Mouse (Mus musculus) heart, embryonic 12.5 days (tissue): ENCODE measurements around the gene Slamf8. TPM values are rescaled to one million over a fixed set of nuclear protein-coding genes. Genes with fewer than 3 reads are reported as not detected.
A peak's percentile ranks its signal among the peaks of the same experiment; 100 is the strongest.

ENCODE experiments used
- ATAC-seq: fragments of 200-750 bp; cut with Nextera tagmentation; 2 replicates; pipeline ENCODE4 v1.8.0; 2017; ENCODE audit warnings: moderate TSS enrichment, moderate library complexity; ENCODE audit not compliant: insufficient number of reproducible peaks, low FRiP score
- H3K27ac ChIP-seq: fragments of 300-500 bp; sonication (generic); 2 replicates; pipeline ENCODE4 v1.5.1; 2016; ENCODE audit warnings: mild to moderate bottlenecking, moderate library complexity; ENCODE audit not compliant: poor library complexity, severe bottlenecking
- H3K27me3 ChIP-seq: fragments of 300-500 bp; sonication (generic); replicated peaks from 2 replicates; pipeline ENCODE4 v1.6.1; 2016; ENCODE audit warnings: mild to moderate bottlenecking, moderate library complexity
- H3K36me3 ChIP-seq: fragments of 300-500 bp; sonication (generic); 2 replicates; pipeline ENCODE4 v1.6.1; 2016; ENCODE audit warnings: mild to moderate bottlenecking, moderate library complexity
- H3K4me1 ChIP-seq: fragments of 300-500 bp; sonication (generic); replicated peaks from 2 replicates; pipeline ENCODE4 v1.6.1; 2016; ENCODE audit warnings: mild to moderate bottlenecking
- H3K4me2 ChIP-seq: fragments of 300-500 bp; sonication (generic); 2 replicates; pipeline ENCODE4 v1.6.1; 2016; ENCODE audit warnings: mild to moderate bottlenecking, moderate library complexity
- H3K4me3 ChIP-seq: fragments of 300-500 bp; sonication (generic); 2 replicates; pipeline ENCODE4 v1.5.1; 2016; ENCODE audit warnings: mild to moderate bottlenecking
- H3K9ac ChIP-seq: fragments of 300-500 bp; sonication (generic); 2 replicates; pipeline ENCODE4 v1.6.1; 2016; ENCODE audit warnings: mild to moderate bottlenecking, moderate library complexity
- H3K9me3 ChIP-seq: fragments of 300-500 bp; sonication (generic); replicated peaks from 2 replicates; pipeline ENCODE4 v1.6.1; 2016; ENCODE audit warnings: mild to moderate bottlenecking, moderate library complexity
- WGBS: fragments of 180-500 bp; shearing (Covaris S2); methylation state at CpG from one replicate; pipeline ENCODE4 v1.1.7; 2016; 5-methylcytosine and 5-hydroxymethylcytosine counted together
- polyA plus RNA-seq: library from polyadenylated mRNA; unstranded; fragments of >200 nt; fragmentation: Nextera tagmentation; extraction: Ambion mirVana; gene quantifications from 2 replicates; pipeline ENCODE4 v1.2.1, GENCODE M21; 2016

Slamf8 gene
- polyA plus RNA-seq, 1 experiment from 2014 or later = not detected

- H3K27ac ChIP-seq = no peak within 1 kb of the TSS
Observed at GRCm38 (mm10) chr1:172555638-172556037, 34.7 kb downstream of the Slamf8 start, which contains the start of gene Vsig8. Gene Vsig8, plus strand, starts transcription at chr1:172555938.

GRCm38 (mm10) chr1:172552623-172553022, 37.7 kb downstream of the Slamf8 start:
- WGBS = 41% methylated on average over 1 of the region's 1 CpGs
- Histone ChIP-seq H3K27me3 (peaks cover 26% of the 10 kb centered on the region), H3K4me2 (no peak overlapping the region), H3K9me3 (no peaks in the 10 kb centered on the region), H3K9ac (no peak overlapping the region), H3K27ac (no peak overlapping the region), H3K4me1 (peaks cover 35% of the 10 kb centered on the region), H3K36me3 (no peaks in the 10 kb centered on the region), H3K4me3 (no peak overlapping the region)
- ATAC-seq = no peak

More at GRCm38 (mm10) chr1:172555638-172556037, 34.7 kb downstream of the Slamf8 start, which contains the start of gene Vsig8:
- Histone ChIP-seq H3K9ac (no peak within 1 kb of the TSS), H3K4me2 (no peak within 1 kb of the TSS), H3K4me3 (no peak within 1 kb of the TSS), H3K9me3 (no peaks in the 10 kb centered on the region), H3K36me3 (no peaks in the 10 kb centered on the region), H3K4me1 (peaks cover 21% of the 10 kb centered on the region), H3K27me3 (peaks cover 46% of the 10 kb centered on the region)
- 68% methylated on average over 11 of the region's 11 CpGs for WGBS
- no peak for ATAC-seq

GRCm38 (mm10) chr1:172551009-172551408, 39.4 kb downstream of the Slamf8 start:
- Histone ChIP-seq H3K4me3 (peak overlapping the region; percentile 51), H3K27ac (no peak overlapping the region), H3K4me1 (peaks cover 35% of the 10 kb centered on the region), H3K27me3 (peaks cover 13% of the 10 kb centered on the region), H3K9me3 (no peaks in the 10 kb centered on the region), H3K9ac (no peak overlapping the region), H3K4me2 (peak overlapping the region; percentile 81), H3K36me3 (no peaks in the 10 kb centered on the region)
- no peak for ATAC-seq
- WGBS = 32% methylated on average over 7 of the region's 7 CpGs

GRCm38 (mm10) chr1:172550551-172550951, 39.8 kb downstream of the Slamf8 start:
- H3K9me3 ChIP-seq = no peaks in the 10 kb centered on the region
- ATAC-seq = peak; percentile 64
- H3K4me1 ChIP-seq = peaks cover 35% of the 10 kb centered on the region
- H3K4me3 ChIP-seq = peak overlapping the region; percentile 51
- no peak overlapping the region for H3K27ac ChIP-seq
- WGBS = under 1% methylated on average over 8 of the region's 8 CpGs
- peaks cover 8% of the 10 kb centered on the region for H3K27me3 ChIP-seq
- no peaks in the 10 kb centered on the region for H3K36me3 ChIP-seq
- peak overlapping the region; percentile 60 for H3K9ac ChIP-seq
- H3K4me2 ChIP-seq = peak overlapping the region; percentile 81

- Histone ChIP-seq H3K4me1 (peaks cover 35% of the 10 kb centered on the region), H3K27me3 (peaks cover 4% of the 10 kb centered on the region), H3K9me3 (no peaks in the 10 kb centered on the region), H3K36me3 (no peaks in the 10 kb centered on the region), H3K27ac (no peak overlapping the region), H3K4me2 (peak overlapping the region; percentile 81), H3K9ac (peak overlapping the region; percentile 60; the same call in 1 of the 2 replicates), H3K4me3 (peak overlapping the region; percentile 51)
- no peak for ATAC-seq
- WGBS = 5% methylated on average over 8 of the region's 8 CpGs
Observed at GRCm38 (mm10) chr1:172549717-172550116, 40.7 kb downstream of the Slamf8 start.

GRCm38 (mm10) chr1:172549314-172549713, 41.1 kb downstream of the Slamf8 start:
- H3K9me3 ChIP-seq = no peaks in the 10 kb centered on the region
- H3K36me3 ChIP-seq = no peaks in the 10 kb centered on the region
- peak overlapping the region; percentile 81; the same call in 1 of the 2 replicates for H3K4me2 ChIP-seq
- peaks cover 35% of the 10 kb centered on the region for H3K4me1 ChIP-seq
- no peak overlapping the region for H3K27ac ChIP-seq
- 22% methylated on average over 2 of the region's 2 CpGs for WGBS
- no peak for ATAC-seq
- H3K27me3 ChIP-seq = peaks cover 4% of the 10 kb centered on the region
- H3K9ac ChIP-seq = no peak overlapping the region
- no peak overlapping the region for H3K4me3 ChIP-seq

- H3K4me2 ChIP-seq = no peak overlapping the region
- 57% methylated on average over 7 of the region's 7 CpGs for WGBS
- H3K27ac ChIP-seq = no peak overlapping the region
- H3K4me3 ChIP-seq = no peak overlapping the region
- peaks cover 4% of the 10 kb centered on the region for H3K27me3 ChIP-seq
- no peak for ATAC-seq
- no peaks in the 10 kb centered on the region for H3K36me3 ChIP-seq
- no peak overlapping the region for H3K9ac ChIP-seq
- peaks cover 35% of the 10 kb centered on the region for H3K4me1 ChIP-seq
- H3K9me3 ChIP-seq = no peaks in the 10 kb centered on the region
Observed at GRCm38 (mm10) chr1:172548501-172548900, 41.9 kb downstream of the Slamf8 start.

GRCm38 (mm10) chr1:172546062-172546461, 44.3 kb downstream of the Slamf8 start:
- peaks cover 18% of the 10 kb centered on the region for H3K4me1 ChIP-seq
- H3K27me3 ChIP-seq = peaks cover 12% of the 10 kb centered on the region
- H3K27ac ChIP-seq = no peak overlapping the region
- H3K36me3 ChIP-seq = no peaks in the 10 kb centered on the region
- no peak overlapping the region for H3K9ac ChIP-seq
- no peak for ATAC-seq
- no peak overlapping the region for H3K4me3 ChIP-seq
- no peaks in the 10 kb centered on the region for H3K9me3 ChIP-seq
- WGBS = 61% methylated on average over 4 of the region's 4 CpGs
- no peak overlapping the region for H3K4me2 ChIP-seq

- no peak overlapping the region for H3K4me3 ChIP-seq
- no peak overlapping the region for H3K27ac ChIP-seq
- no peak overlapping the region for H3K9ac ChIP-seq
- ATAC-seq = no peak
- no peaks in the 10 kb centered on the region for H3K36me3 ChIP-seq
- 50% methylated on average over 11 of the region's 11 CpGs for WGBS
- H3K27me3 ChIP-seq = peaks cover 24% of the 10 kb centered on the region; the same call in 1 of the 2 replicates
- H3K4me1 ChIP-seq = no peaks in the 10 kb centered on the region
- H3K4me2 ChIP-seq = no peak overlapping the region
- no peaks in the 10 kb centered on the region for H3K9me3 ChIP-seq
Observed at GRCm38 (mm10) chr1:172540283-172540820, 50.0 kb downstream of the Slamf8 start.

- WGBS = 50% methylated on average over 6 of the region's 6 CpGs
- Histone ChIP-seq H3K27ac (no peak overlapping the region), H3K27me3 (peaks cover 24% of the 10 kb centered on the region; the same call in 1 of the 2 replicates), H3K9ac (no peak overlapping the region), H3K4me2 (no peak overlapping the region), H3K36me3 (no peaks in the 10 kb centered on the region), H3K4me3 (no peak overlapping the region), H3K9me3 (no peaks in the 10 kb centered on the region), H3K4me1 (no peaks in the 10 kb centered on the region)
- no peak for ATAC-seq
Observed at GRCm38 (mm10) chr1:172539827-172540226, 50.5 kb downstream of the Slamf8 start.

GRCm38 (mm10) chr1:172535116-172535515, 55.3 kb downstream of the Slamf8 start:
- H3K9ac ChIP-seq = no peak overlapping the region
- no peak overlapping the region for H3K4me2 ChIP-seq
- H3K4me3 ChIP-seq = no peak overlapping the region
- H3K9me3 ChIP-seq = no peaks in the 10 kb centered on the region
- H3K27me3 ChIP-seq = peaks cover 27% of the 10 kb centered on the region
- ATAC-seq = no peak
- peaks cover 21% of the 10 kb centered on the region for H3K4me1 ChIP-seq
- H3K27ac ChIP-seq = no peak overlapping the region
- no peaks in the 10 kb centered on the region for H3K36me3 ChIP-seq
- 71% methylated on average over 16 of the region's 16 CpGs for WGBS

- no peak overlapping the region for H3K27ac ChIP-seq
- ATAC-seq = peak; percentile 66
- H3K36me3 ChIP-seq = no peaks in the 10 kb centered on the region
- peaks cover 33% of the 10 kb centered on the region for H3K27me3 ChIP-seq
- H3K9ac ChIP-seq = 0 out of 2 replicates have a peak overlapping the region, but pooled peaks have one; percentile 26
- peak overlapping the region; percentile 34 for H3K4me3 ChIP-seq
- H3K9me3 ChIP-seq = no peaks in the 10 kb centered on the region
- H3K4me1 ChIP-seq = peaks cover 25% of the 10 kb centered on the region
- WGBS = under 1% methylated on average over 13 of the region's 13 CpGs
- peak overlapping the region; percentile 63 for H3K4me2 ChIP-seq
Observed at GRCm38 (mm10) chr1:172532551-172532950, 57.8 kb downstream of the Slamf8 start.
